Mouse (Mus musculus) T-helper 2 cell (primary cell): ENCODE results near the gene Ppp1r1a.

Source experiments
- in situ Hi-C: fragments of 300-600 bp; cut with MboI, MseI; formaldehyde crosslinking; loops from one replicate; pipeline ENCODE4 v1.15.1; 2025; ENCODE audit warnings: high pct_unique_total_duplicates

Gene Ppp1r1a

GRCm38 (mm10) chr15:103537822-103538213, at the start of gene Ppp1r1a:
TSS of gene Ppp1r1a (minus strand) at chr15:103538003.
- in situ Hi-C loops, result no loop called here

GRCm38 (mm10) chr15:103585876-103586275, 48.1 kb upstream of the Ppp1r1a start:
- in situ Hi-C loops, result no loop called here

- in situ Hi-C loops, result no loop called here
These were observed 27.2 kb upstream of the Ppp1r1a start, which contains the start of gene Glycam1 for GRCm38 (mm10) chr15:103564981-103565380. TSS of gene Glycam1 (minus strand) at chr15:103565081.

- in situ Hi-C loops, result no loop called here
These were observed 14.4 kb upstream of the Ppp1r1a start for GRCm38 (mm10) chr15:103552096-103552690.

GRCm38 (mm10) chr15:103551053-103551452, 13.2 kb upstream of the Ppp1r1a start:
- in situ Hi-C loops, result no loop called here

GRCm38 (mm10) chr15:103549475-103549874, 11.7 kb upstream of the Ppp1r1a start:
- in situ Hi-C loops, result no loop called here

- in situ Hi-C loops, result no loop called here
These were observed 10.2 kb upstream of the Ppp1r1a start for GRCm38 (mm10) chr15:103547983-103548382.

- in situ Hi-C loops, result no loop called here
These were observed 4.7 kb upstream of the Ppp1r1a start for GRCm38 (mm10) chr15:103542526-103542925.

GRCm38 (mm10) chr15:103540646-103541045, 2.8 kb upstream of the Ppp1r1a start:
- in situ Hi-C loops, result no loop called here

- in situ Hi-C loops, result no loop called here
These were observed 1.5 kb upstream of the Ppp1r1a start for GRCm38 (mm10) chr15:103539259-103539658.

- in situ Hi-C loops, result no loop called here
These were observed 587 bp downstream of the Ppp1r1a start for GRCm38 (mm10) chr15:103537011-103537821.

GRCm38 (mm10) chr15:103536456-103536855, 1.3 kb downstream of the Ppp1r1a start:
- in situ Hi-C loops, result no loop called here

GRCm38 (mm10) chr15:103535786-103536185, 2.0 kb downstream of the Ppp1r1a start:
- in situ Hi-C loops, result no loop called here

GRCm38 (mm10) chr15:103535030-103535429, 2.8 kb downstream of the Ppp1r1a start:
- in situ Hi-C loops, result no loop called here

GRCm38 (mm10) chr15:103534054-103534620, 3.7 kb downstream of the Ppp1r1a start:
- in situ Hi-C loops, result no loop called here

GRCm38 (mm10) chr15:103530372-103530771, 7.4 kb downstream of the Ppp1r1a start:
- in situ Hi-C loops, result no loop called here

GRCm38 (mm10) chr15:103523156-103523555, 14.6 kb downstream of the Ppp1r1a start:
- in situ Hi-C loops, result no loop called here

- in situ Hi-C loops, result no loop called here
These were observed 15.2 kb downstream of the Ppp1r1a start for GRCm38 (mm10) chr15:103522458-103523099.

GRCm38 (mm10) chr15:103519386-103520378, 18.1 kb downstream of the Ppp1r1a start:
- in situ Hi-C loops, result no loop called here

- in situ Hi-C loops, result no loop called here
These were observed 19.0 kb downstream of the Ppp1r1a start for GRCm38 (mm10) chr15:103518600-103519385.
